Mouse (Mus musculus) gastrocnemius, postnatal 4 days (tissue): Measurements from ENCODE around the gene 3110040N11Rik. TPM values are rescaled to one million over a fixed set of nuclear protein-coding genes. Genes with fewer than 3 reads are reported as not detected.
"Not testable (repeated sequence)": the region's sequence is repeated elsewhere in the genome, so short reads cannot be mapped to it uniquely, and the experiment has no call there.

Experiments
- DNase-seq, 2 experiments: peaks; one replicate each; pipeline ENCODE4 v3.0.0; 2021 to 2022; ENCODE audit warnings: low spot score in 2 of 2, mixed read lengths in 2 of 2
- long read RNA-seq, 2 experiments: library from polyadenylated mRNA; stranded (forward); transcript quantifications; one replicate each; pipeline ENCODE4 v2.0.0; 2021
- total RNA-seq, 2 experiments: library from RNA; stranded (reverse); gene quantifications; 2 replicates each; pipeline ENCODE4 v1.2.3; 2021

The 3110040N11Rik gene
- total RNA-seq, result 10 to 100 TPM; 28.6 to 30.5 TPM
- long read RNA-seq, experiment 1, partial matches to known transcripts, result 1 of 24 reads
- long read RNA-seq, experiment 1, other reads (novel, unspliced or antisense), result 19 of 24 reads
- long read RNA-seq, experiment 2, partial matches to known transcripts, result 1 of 18 reads
- long read RNA-seq, experiment 2, other reads (novel, unspliced or antisense), result 17 of 18 reads

- DNase-seq, result peak; percentile 64 to 79
Observed at GRCm38 (mm10) chr7:81789095-81789757, at the start of gene 3110040N11Rik. 3110040N11Rik (minus strand) TSS chr7:81789478.

GRCm38 (mm10) chr7:81837771-81838170 lies 48.5 kb upstream of the 3110040N11Rik start:
- DNase-seq, result not testable (repeated sequence)

- no peak for DNase-seq
Observed at GRCm38 (mm10) chr7:81835430-81835829, 46.2 kb upstream of the 3110040N11Rik start.

- no peak for DNase-seq
Observed at GRCm38 (mm10) chr7:81834847-81835246, 45.6 kb upstream of the 3110040N11Rik start.

- DNase-seq, result peak; percentile 83 to 91
Observed at GRCm38 (mm10) chr7:81829379-81829894, 40.2 kb upstream of the 3110040N11Rik start, which contains the start of gene Btbd1. Btbd1 (minus strand) TSS chr7:81829431.

- DNase-seq, result peak; percentile 31 to 77
Observed at GRCm38 (mm10) chr7:81828681-81829378, 39.6 kb upstream of the 3110040N11Rik start.

GRCm38 (mm10) chr7:81827806-81828667 lies 38.8 kb upstream of the 3110040N11Rik start:
- no peak for DNase-seq

- DNase-seq, result peak in 1 of 2 experiments; percentile 20
Observed at GRCm38 (mm10) chr7:81825381-81825780, 36.1 kb upstream of the 3110040N11Rik start.

- no peak for DNase-seq
Observed at GRCm38 (mm10) chr7:81824906-81825305, 35.6 kb upstream of the 3110040N11Rik start.

- DNase-seq, result no peak
Observed at GRCm38 (mm10) chr7:81806067-81806466, 16.8 kb upstream of the 3110040N11Rik start.

- no peak for DNase-seq
Observed at GRCm38 (mm10) chr7:81788536-81788935, 742 bp downstream of the 3110040N11Rik start.

GRCm38 (mm10) chr7:81777667-81778218 lies 11.5 kb downstream of the 3110040N11Rik start:
- no peak for DNase-seq

- no peak for DNase-seq
Observed at GRCm38 (mm10) chr7:81775325-81775724, 14.0 kb downstream of the 3110040N11Rik start.

GRCm38 (mm10) chr7:81772786-81773539 lies 16.3 kb downstream of the 3110040N11Rik start:
- DNase-seq, result no peak

GRCm38 (mm10) chr7:81763110-81763845 lies 26.0 kb downstream of the 3110040N11Rik start:
- DNase-seq, result peak in 1 of 2 experiments; percentile 19

- DNase-seq, result peak; percentile 76 to 91
Observed at GRCm38 (mm10) chr7:81762180-81763109, 26.8 kb downstream of the 3110040N11Rik start, which contains the start of gene Ramac. Ramac (plus strand) TSS chr7:81762925.

- no peak for DNase-seq
Observed at GRCm38 (mm10) chr7:81747956-81748355, 41.3 kb downstream of the 3110040N11Rik start.

GRCm38 (mm10) chr7:81744145-81744544 lies 45.1 kb downstream of the 3110040N11Rik start:
- DNase-seq, result no peak
